Mouse (Mus musculus) retina, postnatal 7 days (tissue): ENCODE results near the gene Tbxas1.

Source experiments
- DNase-seq: peaks from one replicate; pipeline ENCODE4 v3.0.0-alpha.2; 2012; ENCODE audit warnings: low read depth, low spot score

Gene Tbxas1

GRCm38 (mm10) chr6:38853561-38853992, 21.6 kb upstream of the Tbxas1 start:
- no peak for DNase-seq

- DNase-seq, result no peak
Measured at GRCm38 (mm10) chr6:38859819-38860218, 15.4 kb upstream of the Tbxas1 start.

GRCm38 (mm10) chr6:38860301-38860700, 14.9 kb upstream of the Tbxas1 start:
- no peak for DNase-seq

- no peak for DNase-seq
Measured at GRCm38 (mm10) chr6:38863595-38863994, 11.6 kb upstream of the Tbxas1 start.

- DNase-seq, result no peak
Measured at GRCm38 (mm10) chr6:38865805-38866204, 9.4 kb upstream of the Tbxas1 start.

GRCm38 (mm10) chr6:38866357-38866756, 8.8 kb upstream of the Tbxas1 start:
- DNase-seq, result no peak

- no peak for DNase-seq
Measured at GRCm38 (mm10) chr6:38866761-38867160, 8.4 kb upstream of the Tbxas1 start.

- DNase-seq, result no peak
Measured at GRCm38 (mm10) chr6:38867291-38867690, 7.9 kb upstream of the Tbxas1 start.

- no peak for DNase-seq
Measured at GRCm38 (mm10) chr6:38868974-38869373, 6.2 kb upstream of the Tbxas1 start.

- DNase-seq, result no peak
Measured at GRCm38 (mm10) chr6:38870070-38870469, 5.1 kb upstream of the Tbxas1 start.

GRCm38 (mm10) chr6:38871051-38871450, 4.2 kb upstream of the Tbxas1 start:
- DNase-seq, result no peak

- no peak for DNase-seq
Measured at GRCm38 (mm10) chr6:38873316-38873715, 1.9 kb upstream of the Tbxas1 start.

- no peak for DNase-seq
Measured at GRCm38 (mm10) chr6:38874035-38874434, 1.2 kb upstream of the Tbxas1 start.

- DNase-seq, result no peak
Measured at GRCm38 (mm10) chr6:38874565-38875257, 493 bp upstream of the Tbxas1 start.

- DNase-seq, result peak; percentile 83
Measured at GRCm38 (mm10) chr6:38876071-38876911, 1.1 kb downstream of the Tbxas1 start, which contains the start of gene Hipk2. Gene Hipk2, minus strand, starts transcription at chr6:38876165.

- DNase-seq, result no peak
Measured at GRCm38 (mm10) chr6:38877674-38878073, 2.5 kb downstream of the Tbxas1 start.

- DNase-seq, result no peak
Measured at GRCm38 (mm10) chr6:38881468-38881867, 6.3 kb downstream of the Tbxas1 start.

- no peak for DNase-seq
Measured at GRCm38 (mm10) chr6:38881975-38882374, 6.8 kb downstream of the Tbxas1 start.

- DNase-seq, result no peak
Measured at GRCm38 (mm10) chr6:38882728-38883171, 7.5 kb downstream of the Tbxas1 start.

GRCm38 (mm10) chr6:38884482-38884881, 9.3 kb downstream of the Tbxas1 start:
- DNase-seq, result no peak

- no peak for DNase-seq
Measured at GRCm38 (mm10) chr6:38885132-38885531, 9.9 kb downstream of the Tbxas1 start.

- no peak for DNase-seq
Measured at GRCm38 (mm10) chr6:38887436-38887835, 12.2 kb downstream of the Tbxas1 start.

- DNase-seq, result no peak
Measured at GRCm38 (mm10) chr6:38889156-38889555, 14.0 kb downstream of the Tbxas1 start.
